Mouse (Mus musculus): Measurements from ENCODE around the gene Esr1.

Gene Esr1

DNA sequence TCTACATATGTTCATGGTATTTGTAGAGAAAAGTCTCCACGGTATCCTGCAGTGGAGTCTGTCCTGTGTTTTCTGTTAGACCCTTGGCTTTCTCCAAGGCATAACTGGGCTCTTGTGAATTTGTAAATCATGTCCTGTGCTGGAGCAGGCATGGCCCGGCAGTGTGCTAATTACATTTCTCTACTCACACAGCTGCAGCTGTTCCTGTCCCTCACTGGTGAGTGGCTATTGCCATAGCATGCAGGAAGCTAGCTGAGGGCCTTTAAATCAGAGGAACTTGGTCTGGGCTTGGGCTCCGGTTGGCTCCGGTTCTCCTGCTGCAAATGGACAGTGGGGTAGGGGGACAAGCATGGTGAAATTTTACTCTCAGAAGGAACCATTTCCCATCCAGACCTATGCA is 226.7 kb downstream of the Esr1 start:
- DNase-seq (ENCODE audit: low read depth, low spot score), result no peak

DNA sequence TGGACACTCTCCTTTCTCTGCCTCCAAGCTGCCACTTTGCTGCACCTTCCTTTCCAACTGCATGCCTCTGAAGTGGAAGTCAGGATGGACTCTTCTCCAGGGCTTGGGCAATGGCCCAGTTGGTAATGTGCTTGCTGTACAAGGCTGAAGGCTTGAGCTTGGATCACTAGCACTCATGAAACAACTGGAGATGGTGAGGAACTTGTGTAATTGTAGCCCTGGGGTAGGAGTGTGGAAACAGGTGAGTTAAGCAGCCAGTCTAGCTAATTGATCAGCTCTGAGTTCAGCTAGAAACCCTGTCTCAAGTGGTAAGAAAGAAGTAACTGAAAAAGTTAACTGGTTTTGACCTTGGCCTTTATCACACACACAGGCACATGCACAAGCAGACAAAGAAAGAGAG is 229.6 kb downstream of the Esr1 start:
- no peak for DNase-seq (ENCODE audit: low read depth, low spot score)

DNA sequence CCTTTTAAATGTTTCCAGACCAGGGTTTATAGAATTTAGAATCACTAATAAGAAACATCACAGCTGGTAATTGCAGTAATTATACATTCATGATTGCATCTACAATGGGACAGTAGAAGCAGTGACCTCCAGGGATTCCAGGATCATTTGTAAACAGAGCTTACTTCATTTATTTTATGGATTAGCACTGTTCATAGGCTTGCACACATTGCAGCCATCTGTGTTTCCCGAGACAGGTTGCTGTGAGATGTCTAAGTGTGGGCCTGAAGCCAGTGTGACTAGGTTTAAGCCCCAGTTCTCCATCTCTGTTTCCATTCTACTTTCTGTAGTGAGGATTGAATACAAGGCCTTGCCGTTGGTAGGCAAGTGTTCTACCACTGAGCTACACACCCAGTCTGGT is 236.1 kb downstream of the Esr1 start:
- no peak for DNase-seq (ENCODE audit: low read depth, low spot score)

DNA sequence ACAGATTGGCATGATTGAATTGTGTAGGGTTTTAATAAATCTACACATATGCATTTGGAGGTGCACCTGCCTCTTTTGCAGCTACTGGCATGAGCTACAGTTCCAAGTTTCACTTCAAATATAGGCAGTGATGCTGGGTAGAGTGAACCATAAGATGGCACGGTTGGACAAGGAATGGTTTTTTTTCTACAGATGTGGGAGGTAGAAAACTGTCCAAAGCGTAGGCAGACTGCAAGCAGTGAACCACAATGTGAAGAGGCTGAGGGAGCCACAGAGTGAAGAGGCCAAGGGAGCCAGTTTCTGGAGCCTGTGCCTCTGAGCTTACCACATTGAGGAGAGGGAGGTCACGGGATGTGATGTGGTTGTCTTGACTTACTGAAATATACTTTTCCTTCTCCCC is 238.5 kb downstream of the Esr1 start:
- DNase-seq (ENCODE audit: low read depth, low spot score), result no peak

DNA sequence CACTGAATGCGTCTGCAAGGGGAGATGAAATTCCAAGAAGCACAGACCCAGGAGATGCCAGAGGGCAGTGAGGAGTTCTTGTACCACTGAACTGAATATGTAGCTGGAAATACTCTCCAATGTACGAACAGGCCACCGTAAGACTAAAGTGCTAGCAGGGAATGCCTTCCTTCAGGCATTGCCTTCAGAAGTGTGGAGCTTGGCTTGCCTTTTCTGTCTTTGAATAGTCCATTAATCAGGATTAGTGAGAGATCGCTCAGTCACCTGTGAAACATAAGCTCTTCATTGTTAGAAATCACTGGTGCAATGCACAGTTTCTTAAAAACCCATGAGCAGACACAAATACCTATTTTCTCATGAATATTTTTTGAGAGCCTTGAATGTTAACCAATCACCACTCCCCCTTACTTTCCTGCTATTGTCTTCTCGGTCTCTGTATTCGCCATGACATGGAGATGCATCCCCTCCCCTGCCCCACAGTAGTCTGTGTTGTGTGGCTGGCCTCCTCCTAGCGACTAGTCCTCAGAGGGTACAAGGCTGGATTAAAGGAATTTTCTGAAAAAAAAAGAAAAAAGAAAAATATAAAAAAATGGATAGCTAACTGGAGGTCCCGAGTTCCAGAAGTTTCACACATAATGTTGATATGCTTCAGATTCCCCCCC is 263.8 kb downstream of the Esr1 start:
- DNase-seq (ENCODE audit: low read depth, low spot score), result no peak

DNA sequence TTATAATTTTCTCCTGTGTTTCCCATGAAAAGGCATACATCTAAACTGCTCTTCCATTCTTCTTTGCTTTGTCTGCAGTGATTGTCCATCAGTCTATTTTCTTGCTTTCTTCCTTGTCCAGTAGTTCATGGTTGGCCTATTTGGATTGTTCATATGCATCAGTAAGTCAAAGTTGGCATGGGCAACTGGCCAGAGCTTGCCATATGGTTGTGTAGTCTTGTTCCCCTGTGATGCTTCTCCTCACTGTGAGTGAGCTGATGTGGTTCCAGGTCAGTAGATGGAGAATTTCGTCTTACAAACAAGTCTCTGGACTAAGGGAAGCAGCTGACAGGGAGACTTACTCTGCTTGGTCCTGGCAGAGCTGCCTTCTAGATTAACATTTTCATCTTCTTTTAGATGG is 270.0 kb downstream of the Esr1 start:
- no peak for DNase-seq (ENCODE audit: low read depth, low spot score)

DNA sequence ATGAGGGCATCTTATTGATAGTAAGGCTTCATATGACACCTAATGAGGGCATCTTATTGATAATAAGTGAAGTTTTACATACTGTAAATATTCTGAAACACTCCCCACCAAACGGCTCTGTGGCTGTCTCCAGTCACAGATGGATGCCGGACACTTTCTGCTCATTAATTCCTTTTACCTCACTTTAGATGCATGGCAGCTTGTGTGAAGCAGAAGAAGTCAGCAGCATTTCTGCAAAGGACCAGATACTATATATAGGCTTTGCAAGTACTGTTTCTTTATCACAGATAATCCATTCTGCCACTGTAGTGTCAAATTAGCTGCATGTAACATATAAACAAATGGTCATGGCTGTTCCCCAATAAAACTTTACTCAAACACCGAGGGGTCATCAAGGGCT is 274.1 kb downstream of the Esr1 start:
- DNase-seq (ENCODE audit: low read depth, low spot score), result no peak

DNA sequence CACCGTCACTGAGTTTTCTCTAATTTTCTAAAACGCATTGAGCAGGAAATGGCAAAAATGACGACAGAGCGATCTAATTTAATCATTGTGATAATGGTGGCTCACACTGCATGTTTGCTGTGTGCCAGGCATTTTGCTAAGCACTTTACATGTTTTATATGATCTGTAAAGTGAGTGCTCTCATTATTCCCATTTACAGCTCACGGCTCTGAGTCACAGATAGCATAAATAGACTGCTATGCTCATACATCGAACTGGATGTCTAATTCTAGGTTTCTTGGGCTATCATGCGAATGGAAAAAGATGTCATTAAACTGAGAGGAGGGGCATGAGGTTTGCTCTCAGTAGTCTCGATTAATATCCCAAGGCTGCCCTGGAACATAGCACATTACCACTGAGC is 274.6 kb downstream of the Esr1 start:
- DNase-seq (ENCODE audit: low read depth, low spot score), result no peak

DNA sequence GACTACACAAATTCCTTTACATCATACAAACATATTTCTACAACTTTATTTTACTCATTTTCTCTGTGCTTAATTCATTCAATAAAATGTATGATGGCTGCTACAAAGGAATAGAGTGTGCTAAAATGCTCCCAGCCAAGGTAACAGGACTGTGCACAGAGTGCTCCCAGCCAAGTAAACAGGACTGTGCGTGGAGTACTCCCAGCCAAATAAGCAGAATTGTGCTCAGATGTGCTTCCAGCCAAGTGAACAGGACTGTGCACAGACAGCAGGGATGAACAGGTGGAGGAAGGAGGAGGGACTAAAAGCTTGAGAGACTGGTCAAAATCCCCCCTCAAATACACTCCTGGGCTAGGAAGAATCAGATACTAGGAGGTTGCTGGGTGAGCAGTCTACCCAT is 282.1 kb downstream of the Esr1 start:
- DNase-seq (ENCODE audit: low read depth, low spot score), result no peak

DNA sequence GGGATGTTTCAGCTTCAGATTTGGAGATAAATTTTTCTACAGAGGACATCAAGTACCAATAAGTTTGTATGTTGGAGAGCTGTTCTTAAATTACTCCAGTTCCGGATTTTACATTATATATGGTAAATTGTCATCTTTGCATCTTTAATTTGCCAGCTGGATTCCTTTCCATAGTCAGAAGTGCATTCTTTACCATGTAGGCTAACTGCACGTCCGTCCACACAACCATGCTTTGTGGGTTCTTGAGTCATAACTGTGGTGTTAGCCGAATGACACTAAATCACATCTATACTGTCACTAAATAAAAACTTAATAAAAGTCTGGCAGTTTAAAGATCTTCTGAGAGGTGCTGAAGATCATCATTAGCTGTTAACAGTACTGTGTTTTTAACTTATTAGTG is 286.4 kb downstream of the Esr1 start:
- no peak for DNase-seq (ENCODE audit: low read depth, low spot score)

DNA sequence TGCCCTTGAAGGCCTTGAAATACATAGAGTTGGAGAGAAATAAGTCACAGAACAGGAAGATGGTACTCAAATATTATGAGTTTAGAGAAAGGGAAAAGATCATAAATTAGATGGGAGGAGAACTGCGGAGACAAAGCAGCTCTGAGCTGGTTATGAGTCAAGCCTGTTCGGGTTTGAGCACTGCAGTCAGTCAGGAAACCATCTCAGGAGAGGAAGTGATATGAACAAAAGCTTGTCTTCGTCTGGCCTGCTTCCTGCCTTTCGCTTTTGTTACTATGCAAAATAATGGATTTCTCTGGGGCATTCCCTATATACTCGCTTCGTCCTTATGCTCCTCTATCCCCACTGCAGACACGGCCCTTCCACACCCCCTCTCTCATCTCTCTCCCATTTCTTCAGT is 288.9 kb downstream of the Esr1 start:
- DNase-seq (ENCODE audit: low read depth, low spot score), result no peak

DNA sequence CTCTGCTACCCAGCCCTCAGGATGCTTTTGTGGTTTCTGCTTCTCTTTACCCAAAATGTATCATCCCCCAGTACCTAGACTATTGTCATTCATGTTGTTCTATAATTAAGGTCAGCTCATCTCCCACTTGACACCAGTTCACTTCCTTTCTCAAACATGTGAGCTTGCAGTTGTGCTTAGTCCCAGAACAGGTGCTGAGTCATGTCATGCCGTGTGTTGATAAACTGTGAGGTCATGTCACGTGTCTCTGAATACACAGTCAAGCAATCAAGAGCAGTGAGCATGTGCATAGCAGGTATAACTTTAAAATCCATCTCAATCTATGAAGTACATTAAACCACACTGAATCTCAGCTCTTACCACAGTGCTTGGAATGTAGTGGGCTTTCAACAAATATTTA is 297.9 kb downstream of the Esr1 start:
- DNase-seq (ENCODE audit: low read depth, low spot score), result no peak

DNA sequence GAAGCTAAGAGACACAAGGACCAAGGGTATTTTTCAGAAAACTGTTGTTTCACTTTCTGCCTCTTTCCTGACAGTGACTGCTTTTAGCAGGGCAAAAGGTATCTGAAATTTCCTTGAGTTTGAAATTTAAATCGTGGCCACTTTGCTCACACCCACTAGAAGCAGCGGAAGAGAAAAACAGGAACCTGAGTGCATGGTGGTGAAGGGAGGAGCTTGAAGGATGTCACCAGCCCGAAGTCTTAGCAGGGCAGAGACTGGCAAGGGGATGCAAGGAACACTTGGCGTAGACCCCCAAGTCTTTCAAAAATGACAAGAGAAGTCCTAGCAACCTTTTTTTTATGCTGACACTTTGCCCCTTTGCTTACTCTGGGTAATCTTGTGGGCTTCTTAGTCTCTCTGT is 299.1 kb downstream of the Esr1 start:
- DNase-seq (ENCODE audit: low read depth, low spot score), result no peak

DNA sequence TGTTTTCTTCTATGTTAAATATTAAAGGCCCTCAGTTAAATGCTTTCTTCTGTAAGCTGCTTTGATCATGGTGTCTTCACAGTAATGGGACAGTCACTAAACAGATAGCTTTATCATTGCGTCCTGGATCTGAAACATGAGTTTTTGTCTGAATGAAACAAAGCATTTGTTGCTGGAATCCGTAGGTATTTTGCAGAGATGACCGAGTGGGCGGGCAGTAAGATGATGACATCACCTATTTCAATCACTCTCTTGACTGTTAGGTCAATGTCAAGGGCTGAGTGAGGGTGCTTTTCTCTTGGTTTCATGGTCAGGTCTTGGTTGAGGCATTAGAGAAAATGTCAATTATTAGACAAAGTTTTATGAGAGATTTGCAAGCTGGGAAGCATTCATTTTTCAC is 307.7 kb downstream of the Esr1 start:
- no peak for DNase-seq (ENCODE audit: low read depth, low spot score)

DNA sequence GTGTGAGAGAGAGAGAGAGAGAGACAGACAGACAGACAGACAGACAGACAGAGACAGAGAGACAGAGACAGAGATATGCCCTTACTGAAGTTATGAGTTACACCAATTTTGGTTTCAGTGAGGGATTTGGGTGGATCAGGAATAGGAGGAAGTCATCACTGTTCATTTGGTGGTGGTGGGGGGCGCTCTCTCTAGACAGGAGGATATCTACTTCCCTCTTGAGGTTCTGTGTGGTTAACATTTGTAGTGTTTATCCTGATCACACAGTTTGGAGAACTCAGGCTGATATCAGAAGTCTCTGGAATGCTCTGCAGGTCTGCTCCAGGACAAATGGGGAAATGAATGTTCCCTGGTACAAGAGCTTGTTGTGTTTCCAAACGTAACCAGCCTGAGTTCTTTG is 312.2 kb downstream of the Esr1 start:
- no peak for DNase-seq (ENCODE audit: low read depth, low spot score)

DNA sequence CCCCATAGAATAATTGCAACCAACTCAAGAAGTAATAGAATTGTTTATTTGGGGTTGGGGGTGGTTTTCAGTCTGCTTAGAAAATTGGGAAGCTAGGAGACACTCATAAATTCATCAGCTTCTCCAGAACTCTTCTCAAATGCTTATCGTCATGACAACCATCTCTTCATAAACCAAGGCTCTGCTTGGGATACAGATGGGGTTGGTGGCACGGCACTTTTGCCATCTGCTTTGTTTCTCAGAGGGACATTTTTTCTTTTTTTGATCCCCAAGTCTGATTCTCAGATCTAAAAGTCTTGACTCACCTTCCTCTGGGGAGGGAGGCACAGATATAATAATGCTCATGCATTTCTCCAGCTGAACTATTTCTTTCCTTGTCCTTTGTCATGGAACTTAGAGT is 313.0 kb downstream of the Esr1 start:
- DNase-seq (ENCODE audit: low read depth, low spot score), result no peak

DNA sequence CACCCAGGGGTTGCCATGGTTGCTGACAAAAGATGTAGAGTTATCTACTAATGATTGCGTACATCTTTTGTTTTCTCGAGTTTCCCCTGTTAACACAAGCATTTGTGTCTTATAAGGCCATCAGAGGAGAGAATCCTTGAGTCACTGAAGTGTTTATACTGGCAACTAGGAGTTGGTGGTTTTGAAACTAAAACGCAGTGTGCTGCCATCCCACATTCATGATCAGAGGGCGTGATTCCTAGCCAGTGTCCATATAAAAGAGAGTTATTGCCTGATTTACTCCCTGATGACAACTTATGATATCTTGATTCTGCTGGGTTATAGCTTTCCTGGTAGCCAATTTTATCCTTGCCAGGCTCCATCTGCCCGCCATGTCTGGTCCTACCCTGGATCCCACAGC is 331.8 kb downstream of the Esr1 start:
- DNase-seq (ENCODE audit: low read depth, low spot score), result no peak

DNA sequence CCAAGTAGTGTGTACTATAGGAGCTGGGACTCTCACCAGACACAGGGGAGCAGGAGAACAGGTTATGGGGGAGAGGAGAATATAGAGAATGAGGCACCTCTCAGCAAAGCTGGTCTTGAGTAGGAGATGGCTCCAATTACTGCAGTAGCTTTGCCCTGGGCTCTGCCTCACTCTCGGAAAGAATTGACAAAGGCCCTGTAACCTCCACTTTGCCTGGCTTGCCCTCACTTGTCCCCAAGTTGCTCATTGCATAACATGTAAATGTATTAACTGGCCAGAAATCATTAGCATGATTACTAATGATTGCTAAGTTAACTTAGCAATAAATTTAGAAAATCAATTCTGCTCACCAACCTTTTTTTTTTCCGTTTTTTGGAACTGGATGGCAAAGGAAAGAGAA is 333.3 kb downstream of the Esr1 start:
- DNase-seq (ENCODE audit: low read depth, low spot score), result no peak

DNA sequence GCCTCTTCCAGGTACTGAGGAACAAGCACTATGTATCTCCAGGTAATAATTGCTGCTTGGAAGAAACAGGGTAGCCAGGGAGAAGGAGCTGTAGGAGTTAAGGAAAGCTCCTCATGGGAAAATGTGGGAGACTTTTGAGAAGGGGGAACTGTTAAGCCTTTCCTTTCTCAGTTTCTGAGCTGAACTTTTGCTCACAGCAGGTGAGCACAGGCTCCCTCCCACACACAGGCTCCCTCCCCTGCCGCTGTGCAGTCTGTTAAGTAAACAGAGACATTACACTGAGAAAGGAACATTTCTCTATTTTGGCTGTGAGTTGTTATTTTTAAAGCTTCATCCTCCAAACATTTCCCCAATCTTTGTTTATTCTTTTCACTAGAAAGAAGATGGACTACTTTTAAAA is 354.4 kb downstream of the Esr1 start:
- DNase-seq (ENCODE audit: low read depth, low spot score), result no peak

DNA sequence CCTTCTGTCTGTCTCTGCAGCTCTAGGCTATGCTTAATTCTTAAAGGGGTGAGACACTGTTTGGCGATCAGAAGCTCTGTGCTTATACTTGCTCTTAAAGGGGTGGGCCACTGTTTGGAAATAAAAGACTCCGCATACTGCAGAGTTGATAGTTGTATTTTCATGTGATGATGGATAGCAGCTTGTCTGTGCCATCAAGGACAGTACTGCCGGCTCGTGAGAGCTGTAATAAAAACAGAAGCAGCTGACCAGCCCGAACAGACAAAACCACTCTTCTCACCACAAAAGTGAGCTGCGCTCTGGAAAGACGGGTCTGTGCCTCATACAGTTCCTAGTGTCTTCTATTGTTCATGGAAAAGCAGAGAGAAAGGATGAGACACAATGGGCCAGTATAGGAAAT is 359.8 kb downstream of the Esr1 start:
- no peak for DNase-seq (ENCODE audit: low read depth, low spot score)

DNA sequence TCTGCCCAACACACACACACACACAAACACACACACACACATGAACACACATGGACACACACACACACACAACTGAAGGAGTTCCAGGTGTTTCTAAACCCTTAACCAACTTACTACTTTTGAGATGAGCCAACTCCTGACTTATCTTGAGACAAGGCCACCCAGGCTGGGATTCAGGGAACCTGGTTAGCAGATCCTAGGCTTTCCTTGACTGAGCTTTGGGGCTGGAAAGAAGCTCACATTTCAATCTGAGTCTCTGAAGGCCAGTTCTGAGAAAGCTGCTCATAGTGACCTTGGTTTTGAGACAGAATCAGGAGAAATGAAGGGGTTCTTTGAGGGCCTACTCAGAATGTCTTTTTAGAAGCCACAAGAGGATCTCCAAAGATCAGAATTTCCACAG is 360.2 kb downstream of the Esr1 start:
- DNase-seq (ENCODE audit: low read depth, low spot score), result no peak

DNA sequence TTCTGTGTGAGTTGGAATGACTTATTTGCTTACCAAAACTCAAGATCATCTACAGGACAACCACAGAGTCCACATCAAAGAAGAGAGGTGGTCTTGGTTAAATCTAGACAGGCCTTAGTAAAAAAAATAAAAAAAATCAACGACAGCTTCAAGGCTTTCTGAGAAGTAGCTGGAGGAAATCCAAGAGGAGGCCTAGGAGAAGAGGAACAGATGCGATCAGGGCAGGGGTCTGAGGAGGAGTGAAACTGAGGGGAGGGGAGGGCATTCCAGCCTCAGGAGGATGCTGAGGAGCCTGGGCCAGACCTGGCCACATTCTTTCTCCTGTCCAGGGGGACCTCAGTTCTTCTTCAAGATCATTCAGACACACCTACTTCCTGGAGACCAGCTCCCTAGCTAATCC is 360.6 kb downstream of the Esr1 start:
- no peak for DNase-seq (ENCODE audit: low read depth, low spot score)

DNA sequence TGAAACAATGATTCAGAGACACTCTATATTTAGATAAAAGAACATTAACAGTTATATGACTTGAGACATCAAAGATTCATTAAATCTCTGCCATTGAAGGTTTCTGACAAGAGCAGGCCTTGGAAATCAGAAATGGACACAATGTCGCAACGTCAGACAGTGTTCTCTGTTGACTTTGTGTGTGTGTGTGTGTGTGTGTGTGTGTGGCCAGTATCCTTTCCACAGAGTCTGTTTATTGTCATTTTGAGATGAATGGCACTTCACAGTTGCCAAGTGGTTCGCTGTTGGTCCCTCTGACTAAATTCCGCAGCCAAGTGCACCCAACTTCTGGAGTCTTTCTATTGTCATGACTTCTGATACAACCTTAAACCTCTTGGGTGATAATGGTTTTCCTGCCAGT is 362.9 kb downstream of the Esr1 start:
- DNase-seq (ENCODE audit: low read depth, low spot score), result no peak

DNA sequence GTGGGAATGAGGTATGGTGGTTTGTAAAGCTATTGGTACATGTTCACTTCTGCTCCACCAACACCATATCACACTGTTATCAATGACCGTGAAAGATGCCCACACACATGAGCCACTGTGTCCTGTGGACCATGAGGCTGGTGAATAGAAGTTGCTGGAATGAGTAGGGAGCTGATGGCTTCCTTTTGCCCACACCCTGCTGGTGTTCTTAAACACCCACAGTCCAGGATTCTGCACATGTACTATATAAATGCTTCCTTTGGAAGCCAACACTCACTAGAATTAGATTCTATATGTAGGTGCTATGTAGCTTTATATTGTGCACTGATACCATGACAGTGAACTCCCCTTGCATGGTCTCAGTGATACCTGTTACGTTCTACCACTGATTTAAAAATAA is 365.2 kb downstream of the Esr1 start:
- no peak for DNase-seq (ENCODE audit: low read depth, low spot score)

DNA sequence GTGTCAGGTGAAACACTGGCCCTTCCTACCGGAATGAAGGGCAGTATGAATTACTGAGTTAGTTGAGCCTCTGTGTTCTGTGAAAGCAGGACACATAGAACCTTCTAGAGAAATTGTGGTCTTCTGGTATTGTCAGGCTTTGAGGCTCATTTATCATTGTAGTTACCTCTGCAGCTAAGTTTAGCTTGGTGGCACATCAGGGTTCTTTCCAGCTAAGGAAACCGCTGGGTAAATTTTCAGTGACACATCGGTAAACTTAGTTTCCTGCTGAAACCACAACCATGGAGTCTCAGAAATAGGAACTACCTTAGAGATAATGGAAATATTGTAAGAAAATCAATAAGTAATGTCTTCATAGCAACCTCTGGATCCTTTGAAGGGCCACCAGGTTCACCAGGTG is 366.0 kb downstream of the Esr1 start:
- no peak for DNase-seq (ENCODE audit: low read depth, low spot score)
